Mouse (Mus musculus) lung, postnatal 0 days (tissue): ENCODE results near the gene Ggct.

Experiments used
- CTCF ChIP-seq: IDR thresholded peaks from 2 replicates; pipeline ENCODE4 v1.5.1; 2016; ENCODE audit warnings: antibody characterized with exemption, mild to moderate bottlenecking
- EP300 ChIP-seq: IDR thresholded peaks from 2 replicates; pipeline ENCODE4 v1.6.1; 2016; ENCODE audit warnings: antibody characterized with exemption, mild to moderate bottlenecking, control low read depth

GRCm38 (mm10) chr6:54940126-54940525 is 52.6 kb downstream of the Ggct start:
- TF ChIP-seq CTCF (no peak), EP300 (no peak)
